Mouse (Mus musculus) kidney, adult 9 months (tissue): ENCODE measurements around the gene Dock4.
A peak's percentile ranks its signal among the peaks of the same experiment; 100 is the strongest.

Experiments
- DNase-seq: peaks from one replicate; pipeline ENCODE4 v3.0.0; 2022

Gene Dock4

DNA sequence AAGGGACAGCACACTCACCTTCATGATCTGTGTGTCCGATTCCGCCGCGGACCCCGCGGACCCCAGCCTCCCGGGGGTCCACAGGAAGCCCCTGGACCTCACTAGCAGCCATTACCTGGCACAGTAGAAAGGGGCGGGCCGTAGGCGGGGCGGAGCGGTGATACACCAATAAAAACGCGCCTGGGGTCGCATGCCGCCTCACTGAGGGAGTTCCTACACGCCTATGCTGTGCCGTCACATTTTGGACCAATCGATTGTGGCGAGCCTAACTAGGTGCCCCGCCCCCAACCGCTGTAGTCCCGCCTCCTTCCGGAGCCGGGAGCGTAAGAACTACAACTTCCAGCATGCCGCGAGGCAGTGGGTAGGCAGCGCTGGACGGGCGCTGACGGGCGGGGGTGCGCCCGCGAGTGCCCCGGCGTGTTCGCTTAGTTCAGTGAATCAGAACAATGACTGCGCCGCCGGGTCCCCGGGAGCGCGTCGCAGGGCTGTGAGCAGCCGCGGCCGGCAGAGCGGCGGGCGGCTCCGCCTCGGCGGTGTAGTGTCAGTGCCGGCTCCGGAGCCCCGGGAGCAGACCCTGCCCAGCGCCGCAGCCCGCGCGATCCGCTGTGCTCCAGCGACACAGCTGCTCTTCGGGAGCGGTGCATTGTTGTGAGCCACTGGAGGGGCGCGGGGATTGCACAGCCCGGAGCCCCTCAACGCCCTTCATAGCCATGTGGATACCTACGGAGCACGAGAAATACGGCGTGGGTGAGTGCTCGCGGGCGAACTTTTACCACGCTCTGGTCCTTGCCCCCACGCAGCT lies at the start of gene Dock4, which contains the start of gene Zfp277:
Gene Dock4, plus strand, starts transcription at position 305 of the 802 bp plus-strand sequence.
Gene Zfp277, minus strand, starts transcription at position 255 of the 802 bp plus-strand sequence.
- peak; percentile 100 for DNase-seq

DNA sequence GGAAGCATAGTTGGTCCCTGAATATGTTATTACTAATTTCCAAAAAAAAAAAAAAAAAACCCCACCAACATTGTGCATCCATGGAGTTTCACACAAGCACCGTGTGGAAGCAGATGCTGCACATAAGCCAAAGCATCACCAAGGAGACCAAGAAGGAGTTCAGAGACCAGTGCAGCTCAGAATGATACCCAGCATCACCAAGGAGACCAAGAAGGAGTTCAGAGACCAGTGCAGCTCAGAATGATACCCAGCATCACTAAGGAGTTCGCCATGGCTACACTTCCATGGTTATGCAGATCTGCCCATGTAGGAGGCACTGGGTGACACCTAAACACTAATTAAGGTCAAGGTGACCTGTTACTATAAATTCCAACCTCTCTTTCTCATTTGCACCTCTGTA lies 46.8 kb upstream of the Dock4 start:
- no peak for DNase-seq

DNA sequence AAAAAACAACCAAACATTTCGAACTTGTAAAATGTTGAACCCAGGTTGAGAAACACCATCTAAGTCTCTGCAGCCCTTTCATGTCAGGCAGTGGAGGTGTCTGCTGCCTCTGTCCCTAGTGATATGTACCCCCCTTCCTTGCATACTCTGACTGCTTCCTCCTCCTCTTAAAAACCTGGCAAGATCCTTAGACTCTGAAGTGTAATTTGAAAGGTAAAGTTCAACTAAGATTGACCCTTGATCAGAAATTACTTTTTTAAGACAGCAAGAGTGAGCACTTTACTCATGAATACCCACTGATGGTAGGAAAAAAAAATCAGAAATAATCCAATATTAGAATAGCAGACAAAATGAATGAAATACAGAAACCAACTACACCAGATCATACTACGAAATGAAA lies 46.4 kb upstream of the Dock4 start:
- peak; percentile 64 for DNase-seq

DNA sequence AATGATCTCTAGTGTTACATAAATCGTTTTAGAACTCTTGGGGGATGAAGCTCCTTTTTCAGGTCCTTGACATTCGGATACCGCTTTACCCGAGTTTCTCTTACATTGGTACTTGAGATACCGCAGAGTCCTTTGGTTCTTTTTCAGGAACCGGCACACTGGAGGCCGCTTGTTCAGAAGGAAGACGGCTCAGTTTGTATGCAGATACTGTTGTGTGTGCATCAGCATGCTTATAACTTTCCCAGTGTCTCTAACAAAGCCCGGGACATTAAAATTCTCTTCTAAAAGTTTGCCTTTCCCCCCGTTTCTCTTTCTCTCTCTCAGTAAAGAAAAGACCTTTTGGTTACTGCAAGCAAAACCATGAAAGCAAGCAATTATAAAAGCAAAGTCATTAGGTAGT lies 45.9 kb upstream of the Dock4 start:
- no peak for DNase-seq

DNA sequence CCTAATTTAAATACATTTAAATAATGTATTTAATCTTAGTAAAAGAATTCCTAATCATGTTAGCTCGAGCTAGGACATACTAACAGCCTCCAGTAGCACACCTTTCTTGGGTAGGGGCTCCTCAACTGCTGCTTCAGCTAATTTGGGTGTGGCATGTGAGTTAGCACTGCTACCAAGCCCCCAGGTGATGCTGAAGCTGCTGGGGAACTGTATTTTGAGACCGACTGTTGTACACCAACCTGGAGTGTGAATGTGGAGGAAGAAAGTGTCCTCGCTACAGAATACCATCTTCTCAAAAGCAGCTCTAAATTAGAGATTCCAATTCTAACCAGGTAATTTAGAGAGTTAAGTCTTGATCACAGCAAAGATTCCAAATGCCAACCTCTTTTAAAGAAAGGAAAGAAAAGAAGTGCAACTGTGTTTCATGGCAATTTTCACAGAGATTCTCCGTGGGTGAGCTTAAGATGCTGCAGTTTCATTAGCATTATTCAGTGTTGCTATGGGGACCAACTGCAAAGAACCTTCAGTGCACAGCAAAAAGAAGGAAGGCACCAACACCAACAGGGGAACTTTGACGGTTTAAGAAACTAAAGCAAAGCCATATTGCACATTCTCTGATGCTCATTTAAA lies 31.0 kb upstream of the Dock4 start:
- DNase-seq: no peak

DNA sequence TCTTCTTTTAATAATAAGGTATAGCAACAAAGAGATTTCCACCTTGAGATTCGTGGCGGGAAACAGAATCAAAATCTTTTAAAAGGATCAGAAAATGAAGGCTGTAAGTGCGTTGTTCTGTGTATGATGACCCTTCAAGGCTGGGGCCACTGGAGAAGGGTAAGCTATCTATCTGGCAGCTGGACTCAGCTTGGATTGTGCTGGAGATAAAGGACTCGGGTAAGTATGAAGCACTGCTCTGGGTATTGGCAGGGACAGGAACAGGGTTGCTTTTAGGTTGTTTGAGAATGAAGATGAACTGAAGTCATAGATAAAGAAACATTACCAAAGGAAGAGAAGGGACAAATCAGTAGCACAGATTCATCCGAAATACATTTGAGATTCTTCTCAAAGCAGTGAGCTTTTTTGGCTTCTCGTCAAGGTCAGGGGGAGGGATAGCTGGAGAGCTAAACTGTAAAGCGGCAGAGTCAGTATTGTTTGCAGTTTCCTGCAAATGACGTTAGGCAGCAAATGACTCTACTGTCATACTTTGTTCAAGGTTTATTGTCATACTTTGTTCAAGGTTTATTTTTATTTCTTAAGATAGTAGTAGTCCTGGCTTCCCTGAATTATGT lies 30.3 kb upstream of the Dock4 start:
- DNase-seq: no peak

DNA sequence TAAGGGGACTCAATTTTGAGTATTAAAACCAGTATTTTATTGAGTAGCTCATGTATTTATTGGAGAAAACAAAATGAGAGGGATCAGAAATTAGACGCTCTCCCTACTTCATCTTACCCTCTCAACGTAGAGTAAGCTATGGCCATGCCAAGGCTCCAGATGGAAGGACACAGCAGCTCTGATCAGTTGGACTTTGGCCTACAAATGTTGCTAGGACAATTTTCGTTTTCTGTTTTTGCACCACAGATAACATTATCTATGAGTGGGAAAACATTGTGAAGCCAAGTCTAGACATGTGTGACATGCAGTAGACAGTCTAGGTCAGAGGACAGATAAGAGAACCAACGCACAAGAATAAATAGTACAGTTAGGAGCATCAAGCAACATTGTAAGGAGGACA lies 28.5 kb upstream of the Dock4 start:
- no peak for DNase-seq

DNA sequence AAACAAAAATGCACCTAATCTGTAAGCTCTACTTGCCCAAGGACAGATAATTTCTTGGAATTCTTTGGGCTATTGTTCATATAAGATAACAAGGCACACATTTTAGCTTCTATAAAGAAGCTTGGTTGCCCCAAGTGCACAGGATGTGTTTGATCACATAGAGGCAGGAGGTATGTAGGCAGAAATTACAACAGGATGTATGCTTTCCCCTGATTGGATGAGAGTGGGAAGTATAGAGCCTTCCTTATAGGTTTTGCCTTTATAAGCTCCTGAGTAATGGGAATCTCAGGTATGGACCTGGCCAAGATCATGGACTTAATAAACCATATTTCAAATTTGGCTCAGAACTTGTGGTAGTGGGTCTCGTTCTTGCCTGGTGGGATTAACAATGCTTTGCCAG lies 20.8 kb upstream of the Dock4 start:
- DNase-seq: no peak

DNA sequence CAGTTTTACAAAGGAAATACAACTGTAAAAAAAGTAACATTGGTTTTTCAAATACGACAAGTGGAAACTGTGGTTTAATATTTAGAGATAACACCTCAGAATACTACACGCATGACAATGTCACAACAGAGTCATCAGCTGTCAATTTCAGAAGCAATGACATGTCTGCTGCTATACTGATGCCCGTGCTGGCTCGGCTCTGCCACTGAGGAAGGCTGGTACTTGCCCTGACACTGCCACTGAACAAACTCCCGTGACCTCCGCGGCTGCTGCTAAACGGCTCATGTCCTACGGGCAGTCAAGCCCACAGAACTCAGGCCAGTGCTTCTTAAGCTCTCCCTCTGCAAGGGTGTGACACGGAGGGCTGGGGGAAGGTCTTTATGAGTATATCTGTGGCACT lies 18.1 kb upstream of the Dock4 start:
- no peak for DNase-seq

DNA sequence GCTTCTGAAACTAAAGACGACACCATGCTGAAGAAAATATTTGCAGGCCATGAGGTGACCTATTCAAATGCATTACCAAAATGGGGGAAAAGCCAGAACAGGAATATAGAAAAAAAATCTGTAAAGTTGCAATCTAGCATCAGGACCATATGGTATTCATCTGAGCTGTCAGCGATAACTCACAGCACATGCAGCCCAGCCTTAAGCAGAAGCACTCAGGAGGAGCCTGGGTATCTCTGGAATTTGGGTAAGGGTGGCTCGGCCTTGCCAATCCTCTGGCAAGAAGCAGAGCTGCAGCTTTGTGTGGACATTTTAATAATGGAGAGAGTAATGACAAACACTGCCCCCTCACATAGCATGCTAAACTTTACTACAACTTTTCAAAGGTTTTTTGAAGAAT lies 15.8 kb upstream of the Dock4 start:
- no peak for DNase-seq

DNA sequence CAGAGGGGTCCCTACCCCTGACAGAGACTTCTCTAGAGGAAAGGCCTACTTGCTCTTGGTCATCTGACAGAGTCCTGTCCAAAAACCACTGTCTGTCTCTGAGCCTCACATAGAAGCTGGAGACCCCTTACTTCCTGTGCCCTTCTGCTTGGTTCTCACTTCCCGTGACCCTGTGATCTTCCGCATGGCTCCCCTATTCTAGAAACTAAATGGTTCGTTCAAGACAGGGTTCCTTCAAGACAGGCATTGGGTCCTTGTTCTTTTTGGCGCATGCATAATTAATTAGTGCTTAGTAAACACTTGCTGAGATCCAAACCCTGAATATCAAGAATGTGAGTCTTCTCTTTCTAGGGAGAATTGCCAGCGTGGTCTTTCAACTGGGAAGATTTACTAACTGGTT lies 14.7 kb upstream of the Dock4 start:
- no peak for DNase-seq

DNA sequence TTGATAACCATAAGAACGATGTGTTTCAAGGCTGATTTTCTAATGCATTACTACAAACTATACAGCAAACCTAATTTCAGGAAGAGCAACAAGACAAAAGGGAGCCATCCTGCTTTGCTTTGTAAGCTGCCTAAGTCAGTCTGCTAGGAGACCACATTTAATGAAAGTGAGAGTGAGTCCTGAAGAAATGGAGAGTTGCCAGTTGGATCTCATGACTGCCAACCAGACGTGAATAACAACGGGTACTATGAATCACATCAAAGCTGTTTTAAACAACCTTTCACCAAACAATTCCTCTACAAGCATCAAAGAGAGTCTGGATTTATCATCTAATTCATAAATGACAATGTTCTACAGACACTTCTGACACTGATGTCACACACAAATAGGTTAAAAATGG lies 11.7 kb upstream of the Dock4 start:
- DNase-seq: peak; percentile 38

DNA sequence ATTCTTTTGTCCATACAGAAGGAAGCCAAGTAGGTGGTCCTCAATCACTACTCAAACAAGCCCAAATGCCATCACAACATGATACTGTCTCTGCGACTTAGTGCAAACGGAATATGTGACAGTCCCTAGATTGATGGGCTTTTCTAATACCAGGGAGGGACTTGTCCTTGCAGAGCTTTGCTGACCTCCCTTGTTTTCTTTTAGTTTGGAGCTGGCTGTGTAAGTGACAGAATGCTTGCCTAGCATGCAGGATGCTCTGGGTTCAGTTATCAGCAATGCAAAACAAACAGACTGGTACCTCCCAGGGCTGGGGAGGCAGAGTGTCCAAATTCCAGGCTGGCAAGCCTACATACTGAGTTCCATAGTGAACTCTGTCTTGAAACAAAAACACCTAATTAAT lies 7.7 kb upstream of the Dock4 start:
- no peak for DNase-seq

DNA sequence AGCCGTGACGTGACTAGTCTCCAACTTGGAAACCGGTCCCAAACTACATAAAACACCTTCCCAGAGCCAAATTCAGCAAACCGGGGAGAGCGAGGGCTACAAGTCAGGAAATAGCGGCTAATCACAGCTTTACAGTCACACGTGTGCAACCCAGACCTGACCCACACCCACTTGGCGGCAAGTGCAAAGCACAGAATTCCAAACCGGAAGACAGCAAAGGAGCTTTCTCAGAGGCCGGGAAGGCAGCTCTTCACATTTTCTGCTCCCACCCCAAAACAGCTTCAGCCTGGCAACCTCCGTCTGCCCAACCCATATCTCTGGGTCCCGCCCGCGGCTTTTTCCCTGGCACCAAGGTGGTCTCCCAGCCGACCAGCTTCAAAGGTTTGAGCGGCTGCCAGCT lies 546 bp upstream of the Dock4 start:
- DNase-seq: no peak

DNA sequence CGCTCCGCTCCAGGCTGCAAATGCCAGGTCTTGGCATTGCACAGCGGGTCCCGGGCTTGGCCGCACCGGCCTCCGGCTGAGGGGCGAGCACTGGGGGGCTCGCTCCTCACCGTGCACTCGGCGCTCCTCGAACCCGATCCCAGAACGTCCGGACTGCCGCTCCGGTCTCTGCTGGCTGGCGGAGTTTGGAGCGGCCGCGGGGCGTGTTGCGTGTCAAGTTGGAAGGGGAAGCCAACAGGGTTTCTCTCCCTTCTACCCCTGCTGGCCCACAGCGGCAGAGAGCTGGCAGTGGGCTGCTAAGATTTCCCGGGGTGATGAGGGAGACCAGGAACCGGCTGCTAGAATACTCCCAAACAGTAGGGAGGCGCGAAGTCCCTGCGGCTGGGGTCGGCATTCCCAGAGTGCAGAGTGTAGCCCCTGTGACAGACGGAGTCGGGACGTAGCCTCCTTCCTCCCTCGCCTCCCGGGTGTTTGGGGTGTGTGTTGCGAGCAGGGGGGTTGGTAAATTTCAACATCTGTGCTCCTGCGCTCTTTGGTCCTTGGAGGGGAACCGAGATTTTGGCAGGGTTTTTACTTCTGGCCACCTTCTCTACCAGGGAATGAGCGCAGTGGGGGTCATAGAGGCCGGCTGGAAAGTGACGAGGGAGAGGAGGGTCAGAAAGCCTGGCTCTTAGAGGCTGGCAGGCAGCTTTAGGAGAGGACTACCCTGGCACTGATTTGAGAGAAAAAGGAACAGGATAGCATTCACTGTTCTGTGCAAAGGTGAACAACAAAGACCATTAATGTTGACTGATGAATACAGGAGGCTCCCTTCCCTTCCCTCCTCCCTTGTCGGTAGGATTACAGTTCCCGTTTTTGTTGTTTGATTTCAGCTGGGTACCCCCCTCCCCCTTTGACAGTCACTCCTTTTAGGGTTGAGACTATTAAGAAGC lies 964 bp downstream of the Dock4 start:
- peak; percentile 71 for DNase-seq

DNA sequence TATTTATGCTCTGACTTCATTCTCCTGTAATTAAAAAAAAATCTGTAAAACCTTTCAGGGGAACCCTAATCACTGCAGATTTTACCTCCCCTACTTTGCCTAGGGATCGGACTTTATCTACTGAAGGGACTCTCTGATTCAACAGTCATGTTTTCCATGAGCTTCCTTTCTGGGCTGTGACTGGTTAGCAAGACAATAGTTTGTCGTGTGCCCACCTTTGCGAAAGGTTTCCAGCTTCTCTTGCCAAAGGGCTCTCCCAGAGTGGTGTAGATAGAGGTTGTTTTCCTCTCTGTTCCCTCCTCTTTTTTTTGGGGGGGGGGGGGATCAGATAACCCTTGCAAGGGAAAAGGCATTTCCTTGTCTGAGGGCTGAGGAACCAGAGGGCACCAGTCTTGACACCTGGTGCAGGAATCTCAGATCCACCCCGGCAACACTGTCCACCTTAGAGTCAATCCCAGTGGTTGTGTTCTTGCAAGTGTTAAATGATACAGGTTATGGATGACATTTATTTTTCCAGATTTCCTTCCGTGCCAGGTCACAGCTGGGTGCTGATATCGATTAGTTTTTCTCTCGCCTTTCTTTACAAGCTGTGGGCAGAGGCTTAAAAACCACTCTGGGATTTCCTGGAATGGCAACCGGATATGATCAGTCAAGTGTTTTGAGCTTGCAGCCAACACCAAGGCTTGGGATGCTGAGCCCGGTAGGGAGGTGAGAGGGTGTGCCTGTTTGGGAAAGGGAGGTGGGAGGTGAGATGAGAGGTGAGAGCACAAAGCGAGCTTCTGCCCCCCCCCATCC lies 2.0 kb downstream of the Dock4 start:
- no peak for DNase-seq

DNA sequence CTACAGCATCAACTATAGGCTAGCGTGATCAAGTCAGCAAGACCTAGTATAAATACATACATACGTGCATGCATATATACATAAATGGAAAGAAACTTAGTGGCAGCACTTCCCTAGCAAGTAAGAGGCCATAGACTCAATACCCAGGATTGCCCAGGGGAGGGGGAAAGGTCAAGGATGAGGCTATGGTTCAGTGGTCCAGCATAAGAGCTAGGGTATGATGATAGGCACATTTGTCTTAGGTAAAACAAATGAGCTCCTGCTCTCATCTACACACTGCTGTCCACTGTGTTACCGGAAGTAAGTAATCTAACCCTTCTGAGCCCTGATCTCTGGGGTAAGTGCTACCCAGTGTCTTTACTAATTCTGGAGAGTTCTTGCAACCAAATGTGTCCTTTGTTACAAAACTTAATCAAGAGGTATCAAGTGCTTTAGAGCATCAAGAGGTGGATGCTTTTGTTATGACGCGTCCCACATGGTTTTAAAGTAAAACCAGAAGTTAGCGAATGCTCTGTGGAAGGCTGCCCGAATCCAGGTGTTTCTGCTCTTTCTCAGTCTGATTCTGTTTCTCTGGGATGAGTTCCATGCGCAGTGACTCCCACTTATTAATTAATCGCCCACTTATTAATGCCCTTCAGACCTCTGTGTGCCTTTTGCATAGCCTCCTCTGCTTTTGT lies 3.5 kb downstream of the Dock4 start:
- DNase-seq: no peak

DNA sequence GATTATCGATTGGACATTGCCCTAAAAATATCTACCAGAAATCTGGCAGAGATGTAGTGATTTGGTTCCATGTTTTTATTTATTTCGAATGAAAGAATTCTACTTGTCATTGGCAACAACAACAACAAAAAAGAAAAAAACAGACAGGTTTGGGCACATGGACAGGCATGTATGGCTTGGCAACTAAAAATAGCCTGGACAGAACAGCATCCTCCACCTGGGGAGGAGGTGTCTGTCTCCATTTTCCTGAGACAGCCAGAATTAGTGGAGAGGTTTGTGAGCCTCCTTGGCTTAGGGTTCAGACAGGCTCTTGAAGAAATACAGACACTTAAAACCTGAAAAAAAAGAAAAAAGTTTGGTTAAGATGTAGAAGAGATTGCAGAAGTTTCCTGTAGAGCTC lies 10.8 kb downstream of the Dock4 start:
- no peak for DNase-seq

DNA sequence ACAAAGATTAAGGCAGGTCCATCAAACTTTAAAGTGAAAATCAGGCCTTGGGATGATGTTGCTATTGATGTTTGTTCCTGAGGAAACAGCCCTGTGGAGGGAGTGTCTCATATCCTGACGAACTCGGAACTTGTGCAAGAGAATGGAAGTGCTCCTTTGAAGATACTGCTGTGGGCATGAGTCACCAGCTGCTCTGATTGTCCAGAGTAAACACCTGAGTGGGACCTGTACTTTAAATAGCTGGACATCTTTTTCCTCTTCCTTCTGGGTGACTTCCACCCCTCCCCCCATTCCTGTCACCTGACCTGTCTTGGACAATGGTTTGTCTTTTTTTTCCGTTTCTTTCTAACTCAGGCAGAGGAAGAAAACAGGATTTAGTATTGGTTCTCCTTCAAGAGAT lies 13.2 kb downstream of the Dock4 start:
- peak; percentile 73 for DNase-seq

DNA sequence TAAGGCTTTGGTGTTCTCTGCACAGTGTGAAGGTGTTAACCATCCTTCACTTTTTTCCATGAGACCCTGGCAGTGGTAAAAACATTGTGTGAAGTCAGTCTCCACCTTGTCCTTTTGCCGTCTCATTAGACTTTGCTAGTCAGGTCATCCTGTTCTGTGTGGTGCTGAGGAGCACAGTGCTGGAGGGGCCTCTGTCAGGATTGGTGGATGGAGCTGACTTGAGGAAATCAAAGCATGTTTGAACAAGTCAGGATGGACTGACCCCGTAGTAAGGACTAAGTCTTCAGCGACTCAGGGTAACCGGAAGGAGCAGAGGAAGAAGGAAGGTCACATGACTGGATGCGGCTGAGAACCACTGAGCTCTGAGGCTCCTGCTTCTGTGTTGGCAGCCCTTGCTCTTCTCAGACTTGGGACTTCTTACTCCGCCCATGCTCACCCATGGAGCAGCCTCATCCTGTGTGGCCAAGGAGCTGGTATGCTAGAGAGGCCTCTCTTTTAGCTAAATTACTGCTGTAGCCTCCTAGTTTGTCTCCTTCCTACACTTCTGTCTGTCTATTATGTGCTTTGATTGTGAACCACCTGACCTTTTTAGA lies 14.0 kb downstream of the Dock4 start:
- DNase-seq: no peak

DNA sequence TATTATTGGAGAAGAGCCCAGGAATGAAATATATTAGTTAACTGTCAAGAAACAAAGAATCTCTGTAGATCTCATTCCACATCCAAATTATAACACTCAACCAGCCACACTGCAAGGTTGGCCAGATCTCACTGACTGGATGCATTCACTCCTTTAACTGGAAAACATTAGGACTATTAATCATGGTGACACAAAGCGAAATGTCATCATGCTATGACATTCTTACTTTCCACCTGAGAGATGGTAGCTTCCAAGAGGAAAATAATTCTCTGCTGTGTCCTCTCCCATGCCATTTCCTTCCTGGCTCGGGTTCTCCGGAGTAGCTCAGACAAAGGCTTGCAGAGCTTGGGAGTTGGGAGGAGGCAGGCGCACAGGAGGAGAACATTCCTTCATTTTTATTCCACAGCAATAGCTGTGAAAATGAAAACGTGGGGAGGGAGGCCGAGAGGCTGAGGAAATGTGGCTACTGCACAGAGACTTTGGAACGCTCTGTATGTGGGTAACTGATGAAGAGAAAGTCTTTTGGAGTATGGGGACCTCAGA lies 17.0 kb downstream of the Dock4 start:
- peak; percentile 38 for DNase-seq
